In genomic region chr6:90462181-90462706, GRCm38 (mm10) we compare ENCODE assay signal across 8 mouse cellular contexts. TPM values are rescaled to one million over a fixed set of nuclear protein-coding genes. Genes with fewer than 3 reads are reported as not detected.
DNase-seq lines count a peak whose midpoint lies in the region; ATAC-seq and TF ChIP-seq lines count a peak whose summit lies in the region.

TSS of gene Klf15 (plus strand) at chr6:90462576.

- peak; percentile 76 for ATAC-seq in hindbrain, embryonic 15.5 days (ENCODE audit: low FRiP score, low read depth)
- peak; percentile 75 for ATAC-seq in lung, postnatal 0 days

- peaks cover 27% of the 10 kb centered on the region for H3K4me1 ChIP-seq in hindbrain, embryonic 15.5 days (replicated peaks)
- H3K4me1 ChIP-seq in lung, postnatal 0 days (ENCODE audit: insufficient read depth, low read depth, low read length) = peaks cover 32% of the 10 kb centered on the region; the same call in 1 of the 2 replicates

- peak within 1 kb of the TSS; percentile 100 for H3K4me2 ChIP-seq in hindbrain, embryonic 15.5 days
- H3K4me2 ChIP-seq in lung, postnatal 0 days (replicated peaks; ENCODE audit: low read depth, low read length) = peak within 1 kb of the TSS; percentile 94

- no peak for TF ChIP-seq EP300 in lung, postnatal 0 days (IDR thresholded peaks at IDR 0.05)

- no peak for TF ChIP-seq CTCF in lung, postnatal 0 days (IDR thresholded peaks at IDR 0.05)

- H3K27me3 ChIP-seq in hindbrain, embryonic 15.5 days = peaks cover 17% of the 10 kb centered on the region; the same call in 1 of the 2 replicates
- H3K27me3 ChIP-seq in lung, postnatal 0 days (replicated peaks; ENCODE audit: insufficient read depth, low read length) = no peaks in the 10 kb centered on the region

- H3K36me3 ChIP-seq in hindbrain, embryonic 15.5 days = no peaks in the 10 kb centered on the region
- H3K36me3 ChIP-seq in lung, postnatal 0 days (ENCODE audit: insufficient read depth, low read length) = 0 out of 2 replicates have a peak, but pooled peaks cover 2% of the 10 kb centered on the region

- H3K9me3 ChIP-seq in hindbrain, embryonic 15.5 days = no peaks in the 10 kb centered on the region
- no peaks in the 10 kb centered on the region for H3K9me3 ChIP-seq in lung, postnatal 0 days (ENCODE audit: low read length)

- H3K27ac ChIP-seq in hindbrain, embryonic 15.5 days (replicated peaks) = peak within 1 kb of the TSS; percentile 77
- peak within 1 kb of the TSS; percentile 98 for H3K27ac ChIP-seq in lung, postnatal 0 days (ENCODE audit: low read length)

- peak; percentile 90 for DNase-seq in adrenal gland, postnatal 14 days
- peak; percentile 82 for DNase-seq in embryo, embryonic 10 days (ENCODE audit: low spot score)
- peak; percentile 83 for DNase-seq in gastrocnemius, postnatal 10 days
- DNase-seq in layer of hippocampus, postnatal 36 days = peak; percentile 87 to 88
- peak; percentile 93 for DNase-seq in lung, postnatal 0 days (ENCODE audit: low spot score)
- DNase-seq in right cerebral cortex, adult 18-20 months = peak; percentile 92
- no peak for DNase-seq in thymus, adult 18-20 months

- peak within 1 kb of the TSS; percentile 63 for H3K4me3 ChIP-seq in hindbrain, embryonic 15.5 days
- H3K4me3 ChIP-seq in lung, postnatal 0 days (ENCODE audit: low read depth, low read length) = peak within 1 kb of the TSS; percentile 81

- WGBS in hindbrain, embryonic 15.5 days = under 1% methylated on average over 69 of the region's 70 CpGs
- WGBS in lung, postnatal 0 days = 2% methylated on average over 55 of the region's 70 CpGs

- peak within 1 kb of the TSS; percentile 59 for H3K9ac ChIP-seq in hindbrain, embryonic 15.5 days
- peak within 1 kb of the TSS; percentile 96 for H3K9ac ChIP-seq in lung, postnatal 0 days (replicated peaks; ENCODE audit: low read depth)

RNA-seq across cellular contexts. Expression of gene Klf15, which starts in this region (rescaled TPM):
- 38.0 and 40.0 TPM in 2 replicates for total RNA-seq in adrenal gland, postnatal 14 days (2021)
- total RNA-seq in gastrocnemius, postnatal 10 days (2021) = 10 to 100 TPM in 1 of 2 experiments, 1 to 10 TPM in 1; 8.6 to 17.2 TPM
- polyA plus RNA-seq in hindbrain, embryonic 15.5 days (2015; fragmentation: Nextera tagmentation; extraction: Ambion mirVana) = 17.3 and 20.0 TPM in 2 replicates
- 10 to 100 TPM; 26.2 to 41.7 TPM for total RNA-seq in layer of hippocampus, postnatal 36 days (2021)
- 20.0 and 41.4 TPM in 2 replicates for polyA plus RNA-seq in lung, postnatal 0 days (2015; fragmentation: Nextera tagmentation; extraction: Ambion mirVana)

Comparison
In these comparisons a context has a peak if more than half of its experiments do, and no peak if none do; other contexts are left out.
1. DNase-seq: peak in adrenal gland, postnatal 14 days (single experiment), embryo, embryonic 10 days (single experiment), gastrocnemius, postnatal 10 days (single experiment), layer of hippocampus, postnatal 36 days (2 of 2), lung, postnatal 0 days (single experiment) and right cerebral cortex, adult 18-20 months (single experiment); none in thymus, adult 18-20 months (0 of 2).